Mouse (Mus musculus): ENCODE data around the gene Arhgef3. TPM values are rescaled to one million over a fixed set of nuclear protein-coding genes. Genes with fewer than 3 reads are reported as not detected.
A peak's percentile ranks its signal among the peaks of the same experiment; 100 is the strongest.

The Arhgef3 gene
- polyA plus RNA-seq, 1 experiment: 2.6 TPM

DNA sequence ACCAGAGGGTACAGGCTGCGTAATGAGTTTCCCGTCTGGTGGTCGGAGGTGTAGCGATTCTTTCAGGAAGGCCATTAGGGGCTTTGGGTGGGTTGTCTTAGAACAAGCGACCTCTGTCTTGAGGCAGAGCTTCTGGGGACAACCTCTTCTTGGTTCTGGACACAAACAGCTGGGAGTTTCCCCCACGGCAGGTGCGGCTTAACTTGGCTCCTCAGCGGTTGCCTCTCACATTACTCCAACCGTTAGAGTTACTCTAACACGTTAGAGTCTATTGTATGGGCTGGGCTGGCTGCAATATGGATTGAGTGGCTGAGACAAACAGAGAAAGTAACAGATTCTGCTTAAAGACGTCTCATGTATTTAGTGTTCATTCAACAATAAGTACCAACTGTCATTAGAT, 60.6 kb downstream of the Arhgef3 start:
- Histone ChIP-seq H3K4me3 (ENCODE audit: low read depth, low read length) (no peak overlapping the region), H3K36me3 (ENCODE audit: control insufficient read depth, insufficient read depth, low read length, poor library complexity, severe bottlenecking) (no peaks in the 10 kb centered on the region), H3K27ac (ENCODE audit: insufficient read depth, low read length) (no peak overlapping the region), H3K4me1 (ENCODE audit: control insufficient read depth, insufficient read depth, low read length) (peaks cover 2% of the 10 kb centered on the region), H3K27me3 (ENCODE audit: control insufficient read depth, insufficient read depth, low read length, poor library complexity, severe bottlenecking) (no peaks in the 10 kb centered on the region), H3K9ac (ENCODE audit: low read depth, poor library complexity, severe bottlenecking) (no peak overlapping the region), H3K9me3 (replicated peaks; ENCODE audit: control insufficient read depth, insufficient read depth, low read length, poor library complexity, severe bottlenecking) (no peaks in the 10 kb centered on the region)
- no peak for TF ChIP-seq EP300 (IDR thresholded peaks at IDR 0.05; ENCODE audit: insufficient read depth, low read depth, low read length)
- TF ChIP-seq CTCF (IDR thresholded peaks at IDR 0.05; ENCODE audit: low read depth, low read length): no peak
- no peak for TF ChIP-seq POLR2A (IDR thresholded peaks at IDR 0.05; ENCODE audit: insufficient read depth, low read length)

DNA sequence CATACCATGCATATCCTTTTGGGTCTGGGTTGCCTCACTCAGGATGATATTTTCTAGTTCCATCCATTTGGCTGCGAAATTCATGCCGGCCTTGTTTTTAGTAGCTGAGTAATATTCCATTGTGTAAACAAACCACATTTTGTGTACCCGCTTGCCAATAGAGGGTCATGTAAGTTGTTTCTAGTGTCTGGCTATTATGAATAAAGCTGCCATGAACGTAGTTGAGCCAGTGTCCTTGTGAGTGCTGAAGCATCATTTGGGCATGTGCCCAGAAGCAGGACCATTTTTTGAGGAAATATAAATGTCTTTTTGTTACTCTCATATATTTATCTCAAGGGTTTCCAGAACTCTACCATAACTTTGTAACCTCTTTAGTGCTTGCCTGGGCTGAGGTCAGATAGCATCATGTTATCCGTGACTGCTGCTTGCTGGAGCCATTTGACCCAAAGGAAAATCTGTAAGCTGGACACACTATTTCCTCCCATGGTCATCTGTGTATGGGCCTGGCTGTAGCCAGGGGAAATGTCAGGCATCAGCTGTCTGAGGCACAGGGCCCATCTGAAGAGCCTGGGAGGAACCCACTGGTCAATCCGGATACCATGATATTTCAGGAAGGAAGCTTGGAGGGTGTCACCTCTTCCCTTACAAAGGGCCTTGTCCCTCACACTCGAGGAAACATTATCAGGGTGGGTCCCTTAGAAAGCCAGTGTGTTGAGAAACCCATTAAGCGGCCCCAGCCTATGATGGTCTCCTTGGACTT, 63.3 kb downstream of the Arhgef3 start:
- H3K27me3 ChIP-seq (ENCODE audit: control insufficient read depth, insufficient read depth, low read length, poor library complexity, severe bottlenecking): no peaks in the 10 kb centered on the region
- H3K9ac ChIP-seq (ENCODE audit: low read depth, poor library complexity, severe bottlenecking): no peak overlapping the region
- peaks cover 2% of the 10 kb centered on the region for H3K4me1 ChIP-seq (ENCODE audit: control insufficient read depth, insufficient read depth, low read length)
- H3K36me3 ChIP-seq (ENCODE audit: control insufficient read depth, insufficient read depth, low read length, poor library complexity, severe bottlenecking): no peaks in the 10 kb centered on the region
- TF ChIP-seq CTCF (IDR thresholded peaks at IDR 0.05; ENCODE audit: low read depth, low read length) (no peak), POLR2A (IDR thresholded peaks at IDR 0.05; ENCODE audit: insufficient read depth, low read length) (no peak), EP300 (IDR thresholded peaks at IDR 0.05; ENCODE audit: insufficient read depth, low read depth, low read length) (no peak)
- no peak overlapping the region for H3K27ac ChIP-seq (ENCODE audit: insufficient read depth, low read length)
- H3K4me3 ChIP-seq (ENCODE audit: low read depth, low read length): no peak overlapping the region
- H3K9me3 ChIP-seq (replicated peaks; ENCODE audit: control insufficient read depth, insufficient read depth, low read length, poor library complexity, severe bottlenecking): no peaks in the 10 kb centered on the region

DNA sequence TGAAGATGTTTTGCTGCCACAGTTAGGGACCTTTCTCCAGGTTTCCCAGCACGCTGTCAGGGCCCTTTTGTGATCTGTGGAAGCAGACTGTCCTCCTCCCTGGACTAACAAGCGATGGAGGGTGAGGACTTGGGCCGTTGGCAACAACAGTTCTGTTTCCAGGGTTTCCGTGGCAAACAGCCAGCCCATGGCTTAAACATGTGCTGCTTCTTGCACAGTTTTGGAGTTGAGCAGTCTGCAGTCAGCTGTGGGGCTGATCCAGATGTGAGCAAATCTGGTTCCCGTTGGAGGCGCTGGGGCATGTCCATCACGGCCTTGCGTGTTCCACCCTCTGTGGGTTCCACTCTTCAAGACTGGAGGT, 63.8 kb downstream of the Arhgef3 start:
- no peaks in the 10 kb centered on the region for H3K27me3 ChIP-seq (ENCODE audit: control insufficient read depth, insufficient read depth, low read length, poor library complexity, severe bottlenecking)
- no peaks in the 10 kb centered on the region for H3K4me1 ChIP-seq (ENCODE audit: control insufficient read depth, insufficient read depth, low read length)
- TF ChIP-seq EP300 (IDR thresholded peaks at IDR 0.05; ENCODE audit: insufficient read depth, low read depth, low read length) (no peak), POLR2A (IDR thresholded peaks at IDR 0.05; ENCODE audit: insufficient read depth, low read length) (no peak), CTCF (IDR thresholded peaks at IDR 0.05; ENCODE audit: low read depth, low read length) (no peak)
- no peak overlapping the region for H3K27ac ChIP-seq (ENCODE audit: insufficient read depth, low read length)
- H3K36me3 ChIP-seq (ENCODE audit: control insufficient read depth, insufficient read depth, low read length, poor library complexity, severe bottlenecking): no peaks in the 10 kb centered on the region
- H3K9ac ChIP-seq (ENCODE audit: low read depth, poor library complexity, severe bottlenecking): no peak overlapping the region
- H3K4me3 ChIP-seq (ENCODE audit: low read depth, low read length): no peak overlapping the region
- H3K9me3 ChIP-seq (replicated peaks; ENCODE audit: control insufficient read depth, insufficient read depth, low read length, poor library complexity, severe bottlenecking): no peaks in the 10 kb centered on the region

DNA sequence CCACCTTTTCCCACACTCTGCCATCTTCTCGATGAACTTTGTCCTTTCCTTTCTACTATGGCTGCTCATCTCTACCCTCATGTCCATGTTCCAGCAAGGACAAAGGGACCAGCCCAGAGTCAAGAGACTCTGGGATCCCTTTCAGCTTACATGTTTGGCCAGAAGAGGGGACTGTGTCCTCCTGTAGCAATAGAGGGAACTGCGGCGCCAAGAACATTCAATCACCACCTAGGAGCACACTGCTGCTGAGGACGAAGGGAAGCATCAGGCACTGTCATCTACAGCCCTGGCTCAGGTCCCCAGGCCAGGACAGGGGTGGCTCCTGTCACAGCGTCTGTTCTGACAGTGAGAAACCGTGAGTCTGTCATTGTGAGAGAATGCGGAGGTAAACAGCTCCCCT, 65.1 kb downstream of the Arhgef3 start:
- TF ChIP-seq EP300 (IDR thresholded peaks at IDR 0.05; ENCODE audit: insufficient read depth, low read depth, low read length): no peak
- no peak for TF ChIP-seq POLR2A (IDR thresholded peaks at IDR 0.05; ENCODE audit: insufficient read depth, low read length)
- no peak for TF ChIP-seq CTCF (IDR thresholded peaks at IDR 0.05; ENCODE audit: low read depth, low read length)
- Histone ChIP-seq H3K9me3 (replicated peaks; ENCODE audit: control insufficient read depth, insufficient read depth, low read length, poor library complexity, severe bottlenecking) (no peaks in the 10 kb centered on the region), H3K36me3 (ENCODE audit: control insufficient read depth, insufficient read depth, low read length, poor library complexity, severe bottlenecking) (no peaks in the 10 kb centered on the region), H3K4me3 (ENCODE audit: low read depth, low read length) (no peak overlapping the region), H3K9ac (ENCODE audit: low read depth, poor library complexity, severe bottlenecking) (no peak overlapping the region), H3K4me1 (ENCODE audit: control insufficient read depth, insufficient read depth, low read length) (no peaks in the 10 kb centered on the region), H3K27me3 (ENCODE audit: control insufficient read depth, insufficient read depth, low read length, poor library complexity, severe bottlenecking) (no peaks in the 10 kb centered on the region), H3K27ac (ENCODE audit: insufficient read depth, low read length) (no peak overlapping the region)

DNA sequence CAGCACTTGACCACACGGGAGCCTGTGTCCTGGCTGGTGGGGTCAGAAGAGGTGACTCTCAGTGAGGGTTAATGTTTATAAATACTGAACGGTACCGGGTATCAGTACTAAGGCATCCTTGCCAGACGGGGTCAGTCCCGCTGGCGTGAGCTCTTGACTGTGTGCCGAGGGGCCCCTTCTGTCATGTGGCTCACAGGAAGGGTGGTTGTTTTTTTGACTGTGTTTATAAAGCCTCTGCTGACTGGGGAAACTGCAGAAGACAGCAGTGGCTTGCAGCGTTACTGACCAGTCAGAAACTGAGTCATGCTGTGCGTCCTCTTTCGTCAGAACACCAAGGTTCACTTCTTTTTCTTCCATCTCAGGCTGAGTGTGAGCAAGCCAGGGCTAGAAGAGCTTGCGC, 67.4 kb downstream of the Arhgef3 start:
- H3K4me3 ChIP-seq (ENCODE audit: low read depth, low read length): peak overlapping the region; percentile 8; the same call in 1 of the 2 replicates
- no peak overlapping the region for H3K9ac ChIP-seq (ENCODE audit: low read depth, poor library complexity, severe bottlenecking)
- no peaks in the 10 kb centered on the region for H3K9me3 ChIP-seq (replicated peaks; ENCODE audit: control insufficient read depth, insufficient read depth, low read length, poor library complexity, severe bottlenecking)
- H3K27ac ChIP-seq (ENCODE audit: insufficient read depth, low read length): no peak overlapping the region
- H3K36me3 ChIP-seq (ENCODE audit: control insufficient read depth, insufficient read depth, low read length, poor library complexity, severe bottlenecking): no peaks in the 10 kb centered on the region
- H3K27me3 ChIP-seq (ENCODE audit: control insufficient read depth, insufficient read depth, low read length, poor library complexity, severe bottlenecking): no peaks in the 10 kb centered on the region
- no peak for TF ChIP-seq CTCF (IDR thresholded peaks at IDR 0.05; ENCODE audit: low read depth, low read length)
- TF ChIP-seq POLR2A (IDR thresholded peaks at IDR 0.05; ENCODE audit: insufficient read depth, low read length): no peak
- no peak for TF ChIP-seq EP300 (IDR thresholded peaks at IDR 0.05; ENCODE audit: insufficient read depth, low read depth, low read length)
- no peaks in the 10 kb centered on the region for H3K4me1 ChIP-seq (ENCODE audit: control insufficient read depth, insufficient read depth, low read length)

DNA sequence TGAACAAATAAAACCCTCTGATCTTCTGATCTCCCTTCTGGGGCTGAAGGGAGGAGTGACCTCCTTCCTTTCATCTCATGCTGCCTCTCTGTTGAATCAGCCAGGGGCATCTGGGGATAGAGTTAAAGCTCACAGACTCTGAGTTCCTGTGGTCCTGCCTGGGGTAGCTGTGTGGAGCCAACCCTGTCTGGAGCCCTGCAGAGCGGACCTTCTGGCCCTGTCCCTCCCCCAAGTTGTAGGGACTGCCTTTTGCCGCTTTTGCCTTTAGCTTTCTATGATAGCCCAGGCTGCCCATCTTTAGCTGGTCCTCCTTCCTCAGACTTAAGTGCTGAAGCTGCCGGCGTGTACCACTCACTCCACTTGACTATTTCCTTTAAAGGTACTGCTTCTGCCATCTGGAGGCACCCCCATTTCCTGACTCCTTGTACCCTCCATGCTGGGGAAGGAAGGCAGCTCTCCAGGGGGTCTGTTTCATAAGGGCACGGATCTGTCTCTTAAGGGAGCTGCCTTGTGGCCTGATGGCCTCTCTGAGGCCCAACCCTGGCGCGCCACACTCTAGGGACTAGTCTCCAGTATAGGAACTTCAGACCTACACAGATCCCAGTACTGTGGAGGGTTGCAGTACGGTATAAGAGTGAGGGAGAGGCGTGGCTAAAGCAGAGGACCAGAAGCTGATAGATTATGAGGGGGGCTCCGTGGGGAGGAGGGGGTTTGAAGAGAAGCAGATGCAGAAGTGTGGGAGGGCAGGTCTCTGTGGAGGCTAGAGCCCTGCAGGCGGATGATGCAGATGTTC, 68.1 kb downstream of the Arhgef3 start:
- H3K4me3 ChIP-seq (ENCODE audit: low read depth, low read length): no peak overlapping the region
- no peak overlapping the region for H3K27ac ChIP-seq (ENCODE audit: insufficient read depth, low read length)

More for the DNA sequence above, 68.1 kb downstream of the Arhgef3 start:
- no peaks in the 10 kb centered on the region for H3K9me3 ChIP-seq (replicated peaks; ENCODE audit: control insufficient read depth, insufficient read depth, low read length, poor library complexity, severe bottlenecking)
- H3K9ac ChIP-seq (ENCODE audit: low read depth, poor library complexity, severe bottlenecking): no peak overlapping the region
- H3K4me1 ChIP-seq (ENCODE audit: control insufficient read depth, insufficient read depth, low read length): no peaks in the 10 kb centered on the region
- no peaks in the 10 kb centered on the region for H3K27me3 ChIP-seq (ENCODE audit: control insufficient read depth, insufficient read depth, low read length, poor library complexity, severe bottlenecking)
- TF ChIP-seq EP300 (IDR thresholded peaks at IDR 0.05; ENCODE audit: insufficient read depth, low read depth, low read length) (no peak), POLR2A (IDR thresholded peaks at IDR 0.05; ENCODE audit: insufficient read depth, low read length) (no peak), CTCF (IDR thresholded peaks at IDR 0.05; ENCODE audit: low read depth, low read length) (no peak)
- H3K36me3 ChIP-seq (ENCODE audit: control insufficient read depth, insufficient read depth, low read length, poor library complexity, severe bottlenecking): no peaks in the 10 kb centered on the region
